Mouse (Mus musculus) CD4-positive, CD25-positive, alpha-beta regulatory T cell, adult 4 months (primary cell): ENCODE measurements around the gene Plekha5. TPM values are rescaled to one million over a fixed set of nuclear protein-coding genes. Genes with fewer than 3 reads are reported as not detected.
"Not testable (repeated sequence)": the region's sequence is repeated elsewhere in the genome, so short reads cannot be mapped to it uniquely, and the experiment has no call there.

ENCODE experiments used
- ATAC-seq: one replicate; pipeline ENCODE4 v1.8.0; 2017
- polyA plus RNA-seq, 2 experiments: library from polyadenylated mRNA; unstranded; fragments of 100-300 nt; shearing (Covaris generic); gene quantifications; one replicate each; pipeline ENCODE4 v1.2.1; 2017

Gene Plekha5
- polyA plus RNA-seq, 2 experiments from 2014 or later = 15.9 to 18.4 TPM

DNA sequence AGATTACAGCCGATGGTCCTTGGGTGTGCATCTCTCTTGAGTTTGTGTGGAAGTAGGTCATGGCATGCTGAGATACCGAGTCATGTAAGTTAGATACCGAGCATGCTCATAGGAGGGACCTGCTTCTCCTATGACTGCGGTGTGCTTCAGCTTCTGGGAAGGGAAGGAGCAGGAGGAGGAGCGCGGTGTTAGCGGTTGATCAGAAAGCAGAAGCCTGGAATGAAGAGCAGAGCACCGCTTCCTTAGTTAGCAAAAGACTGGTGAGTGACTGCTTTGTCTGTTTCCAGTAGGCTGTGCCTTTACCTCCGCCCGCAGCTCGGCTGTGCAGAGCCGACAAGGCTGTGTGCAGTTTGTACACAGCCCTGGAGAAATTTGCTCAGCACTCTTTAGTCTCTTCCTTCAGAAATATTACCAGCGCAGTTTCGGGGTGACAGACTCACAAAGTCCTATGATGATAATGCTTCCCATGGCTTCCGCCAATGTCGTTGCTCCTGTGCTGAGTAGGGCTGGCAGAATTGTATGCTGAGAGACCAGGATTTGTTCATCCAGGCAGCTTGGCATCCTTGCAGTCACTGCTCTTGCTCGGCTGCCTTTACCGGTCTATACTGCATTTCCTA, 67.2 kb downstream of the Plekha5 start:
- no peak for ATAC-seq

DNA sequence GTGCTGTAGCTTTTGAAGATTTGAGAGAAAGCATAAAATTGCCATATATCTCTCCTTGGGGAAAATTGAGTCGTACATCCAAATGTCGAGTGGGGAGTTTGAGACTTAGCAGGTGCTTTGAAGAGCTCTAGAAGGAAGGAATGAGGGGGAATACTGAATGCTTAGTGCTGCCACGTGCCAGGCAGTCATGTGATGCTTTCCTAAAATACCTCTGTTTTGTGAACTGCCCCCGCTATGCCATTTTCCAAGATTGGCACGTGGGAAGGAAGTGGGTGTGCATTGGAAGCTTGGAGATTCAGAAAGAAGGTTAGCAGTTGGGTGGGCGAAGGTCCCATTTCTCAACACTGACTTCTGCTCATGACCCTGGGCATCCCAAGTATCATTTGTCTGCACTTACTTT, 68.2 kb downstream of the Plekha5 start:
- ATAC-seq = no peak

DNA sequence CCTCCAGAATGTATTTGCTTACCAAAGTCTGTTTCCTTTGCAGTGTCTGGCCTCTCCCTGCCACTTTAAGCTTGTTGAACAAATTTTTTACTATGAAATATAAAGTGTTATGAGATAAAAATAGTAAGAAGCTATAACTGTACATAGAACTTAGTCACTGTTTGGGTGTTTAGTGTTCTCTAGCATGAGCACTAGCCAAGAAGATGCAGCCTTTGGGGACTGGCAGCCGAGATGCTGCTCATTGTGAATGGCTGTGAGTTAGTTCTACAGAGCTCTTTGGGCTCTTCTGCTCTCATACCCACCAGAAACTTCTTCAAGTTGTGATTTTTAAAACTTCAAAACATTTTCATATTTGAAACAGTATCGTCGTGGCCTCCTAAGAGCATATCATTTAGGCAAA, 74.2 kb downstream of the Plekha5 start:
- ATAC-seq = no peak

DNA sequence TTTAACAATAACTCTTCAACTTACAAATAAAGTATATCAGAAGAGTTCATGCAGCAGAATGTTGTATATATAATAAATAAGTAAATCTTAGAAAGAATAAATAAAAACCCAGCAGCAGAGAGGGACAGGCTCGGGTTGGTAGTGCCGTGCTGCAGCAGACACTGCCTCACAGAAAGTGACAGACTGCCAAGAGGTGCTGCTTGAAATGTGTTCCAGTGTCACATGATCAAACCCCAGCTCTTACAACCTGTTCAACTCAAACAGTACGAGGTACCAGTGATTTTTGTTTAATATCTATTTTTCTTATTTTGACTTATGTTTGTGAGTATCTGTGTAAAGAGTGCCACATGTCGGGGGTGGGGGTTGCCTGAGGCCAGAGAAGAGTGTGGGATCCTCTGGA, 75.1 kb downstream of the Plekha5 start:
- no peak for ATAC-seq

DNA sequence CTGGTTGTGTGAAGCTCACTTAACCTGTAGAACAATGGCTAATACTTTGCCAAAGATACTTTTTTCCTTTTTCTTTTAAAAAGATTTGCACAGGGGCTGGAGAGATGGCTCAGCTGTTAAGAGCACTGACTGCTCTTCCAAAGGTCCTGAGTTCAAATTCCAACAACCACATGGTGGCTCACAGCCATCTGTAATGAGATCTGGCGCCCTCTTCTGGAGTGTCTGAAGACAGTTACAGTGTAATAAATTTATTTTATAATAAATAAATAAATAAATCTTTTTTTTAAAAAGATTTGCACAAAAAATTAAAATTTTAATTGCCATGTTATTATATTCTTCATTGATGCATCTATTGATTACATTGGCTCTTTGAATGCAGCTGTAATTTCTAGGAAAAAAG, 77.0 kb downstream of the Plekha5 start:
- ATAC-seq = not testable (repeated sequence)

DNA sequence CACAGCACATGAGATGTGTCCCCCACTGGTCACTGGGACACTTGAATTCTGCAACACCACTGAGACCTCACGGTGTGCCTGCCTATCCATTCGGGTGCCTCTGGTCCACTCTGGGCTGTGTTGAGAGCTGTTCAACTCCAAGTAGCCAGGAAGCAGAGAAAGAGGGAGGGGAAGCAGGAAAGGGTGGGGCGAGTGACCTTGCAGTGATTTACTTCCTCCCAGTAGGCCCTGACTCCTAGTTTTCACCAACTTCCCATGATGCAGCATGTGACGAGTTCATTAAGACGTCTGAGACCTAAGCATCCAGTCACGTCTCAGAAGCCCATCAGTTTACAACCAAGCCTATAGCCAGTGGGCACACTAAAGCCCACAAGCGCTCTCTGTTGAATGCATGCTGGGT, 78.0 kb downstream of the Plekha5 start:
- ATAC-seq = no peak

DNA sequence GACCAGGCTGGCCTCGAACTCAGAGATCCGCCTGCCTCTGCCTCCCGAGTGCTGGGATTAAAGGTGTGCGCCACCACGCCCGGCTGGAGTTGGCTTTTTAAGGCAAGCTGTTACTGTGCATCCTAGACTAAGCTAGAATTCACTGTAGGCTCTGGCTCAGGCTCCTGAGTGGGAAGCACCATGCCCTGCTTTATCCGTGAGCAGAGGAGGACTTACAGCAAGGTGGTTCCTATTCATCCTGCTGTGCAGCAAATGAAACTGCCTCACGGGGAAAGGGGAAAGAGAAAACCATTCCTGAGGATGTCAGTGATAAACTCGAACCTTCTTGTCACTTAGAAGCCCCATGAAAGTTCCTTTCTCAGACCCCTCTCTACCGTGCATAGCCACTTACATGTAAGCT, 80.9 kb downstream of the Plekha5 start:
- ATAC-seq = no peak

DNA sequence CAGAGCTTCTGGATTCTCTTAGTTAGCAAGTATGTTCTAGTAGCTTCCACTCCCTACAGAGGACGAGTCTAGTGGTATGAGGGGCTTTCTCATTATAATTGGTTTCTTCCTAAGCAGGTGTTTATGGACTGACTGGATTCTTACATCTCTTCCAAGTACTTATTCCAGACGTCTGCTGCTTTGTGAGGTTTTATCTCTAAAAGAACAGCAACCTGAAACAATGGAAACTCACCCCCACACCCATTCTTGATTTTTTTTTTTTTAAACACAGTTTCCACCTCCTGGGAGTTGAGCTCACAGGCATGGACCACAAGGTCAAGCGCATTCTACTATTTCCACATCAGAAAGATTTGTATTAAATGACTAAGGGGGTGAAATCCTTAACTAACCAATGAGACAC, 83.8 kb downstream of the Plekha5 start:
- ATAC-seq = no peak

DNA sequence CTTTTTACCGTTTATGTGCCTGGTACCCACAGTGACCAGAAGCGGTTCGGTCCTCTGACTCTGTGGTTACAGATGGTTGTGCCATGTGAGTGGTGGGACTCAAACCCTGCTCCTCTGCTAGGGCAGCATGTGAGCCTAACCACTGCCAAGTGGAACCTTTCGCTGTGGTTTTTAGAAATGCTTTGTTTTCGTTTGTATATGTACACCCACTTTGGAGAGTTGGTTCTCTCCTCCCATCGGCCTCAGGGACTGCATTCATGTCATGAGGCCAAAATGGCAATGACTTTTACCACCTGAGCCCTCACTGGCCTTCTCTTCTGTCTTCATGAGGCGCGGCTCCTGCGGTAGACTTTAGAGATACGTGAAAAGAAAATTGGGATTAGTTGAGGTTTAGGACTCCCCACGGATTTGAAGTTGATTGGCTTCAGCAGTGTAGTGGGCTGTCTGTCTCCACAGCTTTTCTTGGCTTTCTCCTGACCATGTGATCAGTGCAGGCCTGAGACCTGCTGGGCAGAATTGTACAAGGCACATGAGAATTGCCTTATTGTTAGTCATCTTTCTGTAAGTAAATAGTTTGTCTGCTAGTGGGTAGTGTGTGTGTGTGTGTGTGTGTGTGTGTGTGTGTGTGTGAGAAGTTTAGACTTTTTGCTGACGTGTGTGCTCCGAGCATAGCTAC, 84.8 kb downstream of the Plekha5 start:
- ATAC-seq = no peak

DNA sequence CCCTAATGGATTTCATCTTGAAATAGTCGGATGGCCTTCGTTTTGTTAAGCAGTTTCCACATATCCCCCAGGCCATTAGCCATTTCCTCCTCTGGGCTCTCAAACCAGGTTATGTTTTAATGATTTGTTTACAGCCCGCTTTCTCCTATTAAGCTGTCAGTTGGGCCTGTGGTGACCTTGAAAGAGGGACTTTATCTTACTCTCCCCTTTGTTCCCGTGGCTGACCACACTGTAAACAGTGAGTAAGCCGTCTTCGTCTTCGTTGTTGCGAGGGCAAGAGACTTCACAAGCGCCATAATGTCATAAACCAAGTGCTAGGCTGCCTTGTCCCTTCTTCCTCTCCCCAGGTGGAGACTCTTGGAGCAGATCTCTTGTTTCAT, 85.3 kb downstream of the Plekha5 start:
- no peak for ATAC-seq

DNA sequence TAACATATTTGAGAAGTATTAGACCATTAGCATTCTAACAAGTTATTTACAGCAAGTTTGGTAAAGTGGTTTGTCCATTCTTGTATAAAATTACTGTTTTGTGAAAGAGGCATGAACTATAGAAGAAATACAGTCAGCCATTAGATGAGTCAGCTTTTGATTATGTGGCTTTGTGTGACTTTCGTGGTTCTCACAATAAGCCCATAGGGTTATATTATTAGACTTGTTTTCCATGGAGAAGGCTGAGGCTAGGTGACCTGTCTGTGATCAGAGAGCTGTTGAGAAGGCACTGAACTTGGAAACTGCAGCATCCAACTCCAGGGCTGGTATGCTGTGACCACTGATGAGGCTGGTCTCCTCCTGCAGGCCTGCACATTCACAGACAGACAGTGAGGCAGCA, 88.2 kb downstream of the Plekha5 start:
- no peak for ATAC-seq

DNA sequence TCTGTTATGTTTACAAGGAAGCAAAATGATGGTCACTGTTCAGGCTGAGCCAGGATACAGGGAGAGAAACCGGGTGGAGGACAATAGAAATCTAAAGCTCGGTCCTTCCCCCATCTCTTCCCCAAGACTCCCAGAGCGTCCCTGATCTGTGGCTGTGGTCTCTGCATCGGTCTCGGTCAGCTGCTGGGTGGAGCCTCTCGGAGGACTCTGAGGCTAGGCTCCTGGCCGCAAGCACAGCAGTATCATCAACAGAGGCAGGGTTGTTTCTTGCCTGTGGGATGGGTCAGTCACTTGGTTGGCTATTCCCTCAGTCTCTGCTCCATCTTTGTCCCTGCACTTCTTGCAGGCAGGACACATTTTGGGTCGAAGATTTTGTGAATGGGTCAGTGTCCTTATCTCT, 88.6 kb downstream of the Plekha5 start:
- ATAC-seq = no peak

DNA sequence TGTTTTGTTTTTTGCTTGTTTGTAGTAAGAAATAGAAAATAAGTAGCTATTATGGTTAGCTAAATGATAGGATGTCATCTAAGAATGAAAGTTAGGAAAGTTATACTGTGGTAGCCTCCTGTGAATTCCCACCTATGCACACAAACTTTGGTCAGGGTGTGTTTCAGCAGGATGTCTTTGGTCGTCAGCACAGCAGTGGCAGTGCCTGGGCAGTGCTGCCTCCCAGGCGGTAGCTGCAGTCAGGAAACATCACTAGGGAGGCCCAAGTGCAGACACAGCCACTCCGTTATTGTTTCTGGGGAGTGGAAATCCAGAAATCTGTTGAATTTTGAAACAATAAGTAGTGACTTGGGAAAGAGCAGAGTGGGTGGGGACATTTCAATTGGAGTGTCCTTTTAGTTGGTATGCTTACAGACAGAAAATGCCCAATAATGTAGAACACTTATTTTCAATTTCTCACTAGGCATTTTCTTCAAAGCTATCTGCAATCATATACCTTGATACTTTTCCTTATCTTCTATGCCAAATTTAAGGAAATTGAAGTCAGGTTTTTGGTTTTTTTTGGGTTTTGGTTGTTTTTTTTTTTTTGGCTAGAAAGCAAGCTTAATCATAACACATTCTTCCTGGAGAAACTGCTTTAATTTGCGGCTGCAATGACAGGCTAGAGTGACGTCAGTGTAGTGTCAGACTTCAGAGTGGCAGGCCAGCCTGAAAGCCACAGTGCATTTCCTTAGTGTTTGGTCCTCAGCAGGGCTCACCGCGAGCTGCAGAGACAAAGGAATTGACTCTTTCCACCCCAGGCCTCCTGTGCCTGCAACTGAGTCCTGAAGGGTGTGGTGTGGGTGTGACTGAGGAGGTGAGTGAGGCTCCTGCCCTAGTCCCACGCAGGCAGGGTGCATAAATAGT, 90.6 kb downstream of the Plekha5 start:
- ATAC-seq = peak; percentile 90

DNA sequence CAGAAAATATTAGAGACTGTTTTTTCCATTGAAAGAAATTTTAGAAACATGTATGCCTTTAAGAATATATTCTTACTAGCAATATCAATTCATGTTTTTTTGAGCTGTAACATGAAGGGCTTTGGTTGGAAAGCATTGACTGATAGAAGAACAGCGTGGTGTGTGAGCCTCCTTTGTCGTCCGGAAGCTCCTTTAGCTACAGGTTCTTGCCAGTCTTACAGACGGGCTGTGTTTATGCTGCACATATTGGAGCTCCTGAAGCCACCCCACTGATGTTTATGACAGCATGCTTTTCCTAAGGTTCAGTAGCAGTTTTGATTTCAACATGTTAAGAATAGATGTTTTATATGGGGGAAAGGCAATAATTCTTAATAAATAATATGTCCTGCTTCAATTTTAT, 91.7 kb downstream of the Plekha5 start:
- ATAC-seq = no peak

DNA sequence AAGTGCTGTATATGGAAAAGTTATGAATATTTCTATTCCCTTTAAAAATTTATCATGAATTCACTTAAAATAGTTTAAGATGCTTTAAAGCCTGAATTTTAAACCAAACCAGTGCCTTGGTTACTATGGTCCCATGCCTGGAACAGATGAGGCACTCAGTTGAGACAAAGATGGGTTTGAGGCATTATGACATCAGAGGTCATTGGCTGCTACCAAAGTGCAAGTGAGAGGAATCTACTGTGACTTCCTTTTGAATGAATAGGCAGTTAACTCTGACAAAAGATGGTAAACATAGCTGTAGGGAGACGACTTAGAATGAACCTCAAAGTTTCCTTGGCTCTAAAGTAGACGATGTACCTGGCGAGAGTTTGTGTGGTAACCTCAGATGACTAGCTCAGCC, 92.3 kb downstream of the Plekha5 start:
- ATAC-seq = no peak

DNA sequence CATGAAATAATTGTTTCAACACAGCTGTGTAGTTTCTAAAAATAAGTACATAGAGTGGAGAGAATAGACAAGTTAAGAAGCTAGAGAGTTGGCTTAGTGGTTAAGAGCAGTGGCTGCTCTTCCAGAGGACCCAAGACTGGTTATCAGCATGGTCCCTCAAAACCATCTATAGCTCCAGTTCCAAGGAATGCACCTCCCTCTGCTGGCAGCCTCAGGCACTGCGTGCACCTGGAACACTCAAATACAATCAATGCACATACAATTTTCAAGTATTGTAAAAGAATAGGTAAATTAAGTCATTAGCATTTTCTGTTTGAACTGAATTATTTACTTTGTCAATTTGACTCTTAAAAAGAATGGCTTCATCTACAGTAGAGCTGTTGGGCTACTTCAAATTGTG, 93.3 kb downstream of the Plekha5 start:
- peak; percentile 38 for ATAC-seq

DNA sequence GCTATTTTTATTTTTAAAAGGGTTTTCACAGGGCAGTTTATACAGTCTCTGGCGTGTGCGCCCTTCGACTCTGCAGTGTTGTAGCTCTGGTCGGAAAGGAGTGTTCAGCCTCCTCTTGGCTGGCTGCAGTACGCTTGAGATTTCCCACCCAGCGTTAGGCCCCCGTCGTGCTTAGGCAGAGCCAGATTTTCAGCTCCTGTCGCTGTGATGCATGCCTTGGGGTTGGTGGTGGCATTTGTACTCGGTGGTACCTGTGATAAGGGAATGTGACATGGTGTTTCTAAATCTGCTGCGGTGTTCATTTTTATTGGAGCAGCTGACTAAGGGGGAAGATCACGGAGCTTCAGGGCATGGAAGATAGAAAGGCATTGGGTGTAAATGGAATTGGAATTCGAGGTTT, 95.2 kb downstream of the Plekha5 start:
- no peak for ATAC-seq

DNA sequence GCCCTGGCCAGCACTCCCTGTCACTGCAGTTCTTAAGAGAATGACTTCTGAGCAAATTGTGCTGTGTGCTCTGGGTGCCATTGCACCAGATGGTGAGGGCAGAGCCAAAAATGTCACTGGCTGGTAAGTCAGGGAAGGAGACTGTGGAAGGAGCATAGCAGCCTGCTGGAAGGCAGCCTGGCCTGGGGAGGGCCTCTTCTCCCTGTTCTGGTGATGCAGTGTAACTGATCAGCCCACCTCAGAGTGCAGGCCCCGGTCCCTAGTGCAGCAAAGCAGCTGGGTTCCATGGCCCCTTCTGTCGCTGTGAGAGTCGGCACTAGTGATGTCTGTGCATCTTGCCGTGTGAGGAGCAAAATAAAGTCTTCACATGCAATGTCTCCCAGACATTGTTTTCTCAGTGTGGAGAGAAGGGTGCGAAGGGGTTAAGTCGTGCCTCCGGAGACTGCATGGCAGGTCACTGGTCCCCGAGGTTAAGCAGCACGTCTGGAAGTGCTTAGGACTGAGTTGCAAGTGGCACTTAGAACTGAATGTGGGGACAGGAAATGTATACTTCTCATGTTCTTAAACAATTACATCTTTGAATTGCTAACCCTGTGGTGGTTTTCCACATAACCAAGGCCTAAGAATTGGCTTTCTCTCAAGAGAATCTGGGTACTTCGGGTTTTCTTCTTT, 95.8 kb downstream of the Plekha5 start:
- no peak for ATAC-seq

DNA sequence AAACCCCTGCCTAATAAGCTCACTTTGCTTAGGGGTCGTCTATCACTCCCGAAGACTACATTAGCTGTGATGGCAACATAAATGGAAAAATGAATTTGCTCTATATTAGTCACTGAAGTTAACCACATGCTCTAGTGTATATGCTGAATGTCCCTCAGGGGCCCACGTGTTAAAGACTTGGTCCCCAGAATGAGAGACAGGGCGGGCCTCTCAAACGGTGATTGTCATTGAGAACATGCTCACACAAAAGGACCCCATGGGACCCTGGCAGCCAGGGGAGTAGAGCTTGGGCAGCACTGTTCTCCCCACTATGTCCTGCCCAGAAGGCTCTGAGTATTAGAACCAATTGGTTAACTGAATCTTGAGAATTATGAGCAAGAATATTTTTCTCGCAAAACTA, 97.1 kb downstream of the Plekha5 start:
- peak; percentile 17 for ATAC-seq

DNA sequence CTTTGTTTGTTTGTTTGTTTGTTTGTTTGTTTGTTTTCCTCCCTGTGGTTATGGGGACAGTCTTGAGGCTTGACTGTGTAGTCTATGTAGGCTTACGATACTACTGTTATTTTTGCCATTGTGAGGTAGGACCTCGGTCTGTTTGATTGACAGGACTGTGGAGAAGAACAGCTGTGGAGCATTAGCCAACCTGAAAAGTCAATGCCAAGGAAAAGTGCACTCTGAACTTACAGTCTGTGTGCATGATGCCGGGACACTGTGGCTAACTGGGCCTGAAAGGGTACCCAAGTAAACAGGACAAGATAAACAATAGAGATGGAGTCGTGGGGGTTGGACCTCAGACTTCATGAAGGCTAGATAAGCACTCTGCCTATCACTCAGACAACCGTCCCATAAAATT, 98.0 kb downstream of the Plekha5 start:
- no peak for ATAC-seq

DNA sequence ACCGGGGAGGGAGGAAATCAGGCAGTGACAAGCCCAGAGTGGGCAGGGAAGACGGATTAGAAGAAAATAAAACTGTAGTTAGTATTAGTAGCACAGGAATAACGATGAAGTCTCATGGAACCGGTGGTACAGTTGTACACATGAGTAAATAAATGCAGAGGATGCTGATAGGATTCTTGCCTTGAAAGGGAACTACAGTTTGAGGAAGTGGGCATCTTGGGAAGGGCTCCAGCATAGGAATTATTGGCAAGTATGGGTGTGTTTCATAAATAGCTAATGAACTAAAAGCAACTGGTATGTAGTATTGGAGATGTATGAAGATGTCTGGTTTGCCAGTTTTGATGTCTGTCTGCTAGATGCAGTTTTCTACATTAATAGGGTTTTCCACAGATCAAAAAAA, 99.7 kb downstream of the Plekha5 start:
- no peak for ATAC-seq

DNA sequence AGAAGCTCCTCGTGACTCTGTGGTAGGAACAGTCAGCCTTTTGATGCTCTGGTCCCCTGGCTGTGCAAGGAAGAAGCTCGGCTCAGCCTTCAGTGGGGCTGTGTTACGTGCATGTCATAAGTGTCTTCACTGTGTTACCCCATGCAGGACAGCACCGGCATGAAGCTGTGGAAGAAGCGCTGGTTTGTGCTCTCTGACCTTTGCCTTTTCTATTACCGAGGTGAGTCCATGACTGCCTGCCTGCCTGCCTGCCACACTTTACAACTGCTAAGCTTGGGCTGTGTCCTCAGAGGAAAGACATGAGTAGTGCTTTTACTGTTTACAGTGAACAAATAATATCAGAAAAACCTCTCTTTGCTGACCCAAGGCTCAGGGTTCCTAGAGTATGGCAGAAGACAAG, 104.6 kb downstream of the Plekha5 start:
- ATAC-seq = no peak

DNA sequence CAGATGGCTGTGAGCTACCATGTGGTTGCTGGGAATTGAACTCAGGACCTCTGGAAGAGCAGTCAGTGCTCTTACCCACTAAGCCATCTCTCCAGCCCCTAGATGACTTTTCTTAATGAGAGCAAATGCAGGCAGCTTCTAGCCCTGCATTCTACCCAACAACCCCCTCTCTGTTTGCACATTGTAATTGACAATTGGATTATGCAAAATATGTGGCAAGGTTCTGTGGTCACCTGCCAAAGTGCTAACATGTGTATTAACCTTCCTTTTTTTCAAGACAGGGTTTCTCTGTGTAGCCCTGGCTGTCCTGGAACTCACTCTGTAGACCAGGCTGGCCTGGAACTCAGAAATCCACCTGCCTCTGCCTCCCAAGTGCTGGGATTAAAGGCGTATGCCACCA, 109.0 kb downstream of the Plekha5 start:
- ATAC-seq = not testable (repeated sequence)
